ENCODE assay signal across 8 mouse cellular contexts in genomic region chr1:165104707-165105259, GRCm38 (mm10). TPM values are rescaled to one million over a fixed set of nuclear protein-coding genes. Genes with fewer than 3 reads are reported as not detected.
DNase-seq lines count a peak whose midpoint lies in the region; ATAC-seq lines count a peak whose summit lies in the region.

No protein-coding gene starts in this region.

- H3K27me3 ChIP-seq in limb, embryonic 13.5 days = no peaks in the 10 kb centered on the region
- no peaks in the 10 kb centered on the region for H3K27me3 ChIP-seq in limb, embryonic 10.5 days (ENCODE audit: low read depth, poor library complexity, severe bottlenecking)
- H3K27me3 ChIP-seq in heart, embryonic 11.5 days (ENCODE audit: control insufficient read depth, insufficient read depth, low read length) = no peaks in the 10 kb centered on the region
- H3K27me3 ChIP-seq in stomach, embryonic 14.5 days (ENCODE audit: control insufficient read depth, insufficient read depth, low read length) = no peaks in the 10 kb centered on the region
- no peaks in the 10 kb centered on the region for H3K27me3 ChIP-seq in forebrain, embryonic 14.5 days (replicated peaks; ENCODE audit: control insufficient read depth, insufficient read depth, low read length)

- ATAC-seq in limb, embryonic 13.5 days (ENCODE audit: low FRiP score, low read depth) = 0 out of 2 replicates have a peak, but pooled peaks have one; percentile 36
- peak; percentile 85 for ATAC-seq in heart, embryonic 11.5 days (replicated peaks; ENCODE audit: insufficient number of reproducible peaks, low FRiP score, low TSS enrichment)
- peak; percentile 74; the same call in 1 of the 2 replicates for ATAC-seq in stomach, embryonic 14.5 days (ENCODE audit: insufficient number of reproducible peaks, insufficient read depth, low FRiP score, low read depth)
- no peak for ATAC-seq in forebrain, embryonic 14.5 days

- peaks cover 14% of the 10 kb centered on the region for H3K4me1 ChIP-seq in limb, embryonic 13.5 days
- no peaks in the 10 kb centered on the region for H3K4me1 ChIP-seq in limb, embryonic 10.5 days
- H3K4me1 ChIP-seq in heart, embryonic 11.5 days (ENCODE audit: control insufficient read depth, insufficient read depth, low read length) = peaks cover 34% of the 10 kb centered on the region
- no peaks in the 10 kb centered on the region for H3K4me1 ChIP-seq in stomach, embryonic 14.5 days (ENCODE audit: control insufficient read depth, insufficient read depth, low read length)
- no peaks in the 10 kb centered on the region for H3K4me1 ChIP-seq in forebrain, embryonic 14.5 days (ENCODE audit: control insufficient read depth, insufficient read depth, low read length)

- H3K36me3 ChIP-seq in limb, embryonic 13.5 days = no peaks in the 10 kb centered on the region
- no peaks in the 10 kb centered on the region for H3K36me3 ChIP-seq in limb, embryonic 10.5 days
- no peaks in the 10 kb centered on the region for H3K36me3 ChIP-seq in heart, embryonic 11.5 days (ENCODE audit: control insufficient read depth, insufficient read depth, low read length)
- no peaks in the 10 kb centered on the region for H3K36me3 ChIP-seq in stomach, embryonic 14.5 days (ENCODE audit: control insufficient read depth, insufficient read depth, low read length)
- H3K36me3 ChIP-seq in forebrain, embryonic 14.5 days (ENCODE audit: control insufficient read depth, insufficient read depth, low read length) = no peaks in the 10 kb centered on the region

- no peaks in the 10 kb centered on the region for H3K9me3 ChIP-seq in limb, embryonic 13.5 days
- no peaks in the 10 kb centered on the region for H3K9me3 ChIP-seq in limb, embryonic 10.5 days (replicated peaks)
- H3K9me3 ChIP-seq in heart, embryonic 11.5 days (replicated peaks; ENCODE audit: control insufficient read depth, low read length) = no peaks in the 10 kb centered on the region
- H3K9me3 ChIP-seq in stomach, embryonic 14.5 days (ENCODE audit: control insufficient read depth, low read depth, low read length) = no peaks in the 10 kb centered on the region
- no peaks in the 10 kb centered on the region for H3K9me3 ChIP-seq in forebrain, embryonic 14.5 days (replicated peaks; ENCODE audit: control insufficient read depth, low read length)

- no peak for DNase-seq in limb, embryonic 10.5 days (ENCODE audit: low spot score)
- DNase-seq in liver = peak; percentile 81
- DNase-seq in kidney, postnatal 14 days = no peak
- DNase-seq in forebrain, embryonic 14.5 days (ENCODE audit: low spot score) = no peak
- no peak for DNase-seq in urinary bladder, postnatal 36 days (ENCODE audit: low spot score in 2 of 2)

- WGBS in limb, embryonic 13.5 days = 54% methylated on average over 7 of the region's 7 CpGs
- WGBS in limb, embryonic 10.5 days = 86% methylated on average over 7 of the region's 7 CpGs
- WGBS in heart, embryonic 11.5 days (ENCODE audit: insufficient replicate concordance) = 19% methylated on average over 7 of the region's 7 CpGs
- WGBS in stomach, embryonic 14.5 days = 60% methylated on average over 7 of the region's 7 CpGs
- 81% methylated on average over 7 of the region's 7 CpGs for WGBS in forebrain, embryonic 14.5 days

- H3K27ac ChIP-seq in limb, embryonic 13.5 days = no peak overlapping the region
- no peak overlapping the region for H3K27ac ChIP-seq in limb, embryonic 10.5 days
- peak overlapping the region; percentile 82 for H3K27ac ChIP-seq in heart, embryonic 11.5 days (ENCODE audit: low read depth, low read length)
- no peak overlapping the region for H3K27ac ChIP-seq in stomach, embryonic 14.5 days (ENCODE audit: low read length)
- no peak overlapping the region for H3K27ac ChIP-seq in forebrain, embryonic 14.5 days (ENCODE audit: low read depth, low read length)

- no peak overlapping the region for H3K9ac ChIP-seq in limb, embryonic 13.5 days
- peak overlapping the region; percentile 39; the same call in 1 of the 2 replicates for H3K9ac ChIP-seq in heart, embryonic 11.5 days (ENCODE audit: low read depth, low read length)
- no peak overlapping the region for H3K9ac ChIP-seq in stomach, embryonic 14.5 days (replicated peaks; ENCODE audit: low read depth, low read length)
- H3K9ac ChIP-seq in forebrain, embryonic 14.5 days (ENCODE audit: low read length) = no peak overlapping the region

- no peak overlapping the region for H3K4me2 ChIP-seq in limb, embryonic 13.5 days (replicated peaks)
- H3K4me2 ChIP-seq in heart, embryonic 11.5 days = peak overlapping the region; percentile 17
- no peak overlapping the region for H3K4me2 ChIP-seq in stomach, embryonic 14.5 days (replicated peaks; ENCODE audit: low read depth, low read length)
- H3K4me2 ChIP-seq in forebrain, embryonic 14.5 days (ENCODE audit: low read length) = no peak overlapping the region

- no peak overlapping the region for H3K4me3 ChIP-seq in limb, embryonic 13.5 days
- no peak overlapping the region for H3K4me3 ChIP-seq in limb, embryonic 10.5 days
- no peak overlapping the region for H3K4me3 ChIP-seq in heart, embryonic 11.5 days (ENCODE audit: low read depth, low read length)
- no peak overlapping the region for H3K4me3 ChIP-seq in stomach, embryonic 14.5 days (ENCODE audit: low read depth, low read length)
- no peak overlapping the region for H3K4me3 ChIP-seq in forebrain, embryonic 14.5 days (ENCODE audit: low read depth, low read length)

RNA-seq across cellular contexts. Expression of gene Tbx19, which starts 55.8 kb away (rescaled TPM):
- not detected in 2 replicates for polyA plus RNA-seq in limb, embryonic 13.5 days (2015; fragmentation: Nextera tagmentation; extraction: Ambion mirVana)
- polyA plus RNA-seq in limb, embryonic 10.5 days (2016; fragmentation: Nextera tagmentation; extraction: Ambion mirVana) = not detected in 2 replicates
- polyA plus RNA-seq in heart, embryonic 11.5 days (2014; fragmentation: Nextera tagmentation; extraction: Ambion mirVana) = not detected in 2 replicates
- polyA plus RNA-seq in stomach, embryonic 14.5 days (2014; fragmentation: Nextera tagmentation; extraction: Ambion mirVana) = not detected in 2 replicates
- polyA plus RNA-seq in forebrain, embryonic 14.5 days (2014; fragmentation: Nextera tagmentation; extraction: Ambion mirVana) = 0.07 and 0.13 TPM in 2 replicates
